In genomic region chr10:94562188-94562587, GRCm38 (mm10) we compare ENCODE assay signal across 9 mouse cellular contexts.
DNase-seq lines count a peak whose midpoint lies in the region; ATAC-seq and TF ChIP-seq lines count a peak whose summit lies in the region.
"Had no signal": no experiment of that assay in that cellular context is flagged by ENCODE, and none has a peak within 500 bp of the region (broad histone marks: within the 10 kb centered on the region; RNA-seq: fewer than 3 reads in every experiment).

No protein-coding gene starts in this region.

- H3K9ac ChIP-seq in liver, embryonic 12.5 days: no peak overlapping the region

- no peak for ATAC-seq in liver, embryonic 12.5 days

- peak; percentile 55 for TF ChIP-seq CTCF in bone marrow, adult 2 months (IDR thresholded peaks at IDR 0.05; ENCODE audit: control insufficient read depth, insufficient read depth, low read length)

- no peak overlapping the region for H3K27ac ChIP-seq in liver, embryonic 12.5 days
- H3K27ac ChIP-seq in bone marrow, adult 2 months (ENCODE audit: control insufficient read depth, insufficient read depth, low read depth, low read length, poor library complexity): no peak overlapping the region

- TF ChIP-seq POLR2A in bone marrow, adult 2 months (IDR thresholded peaks at IDR 0.05; ENCODE audit: borderline replicate concordance, control insufficient read depth, low read depth, low read length): no peak

- H3K36me3 ChIP-seq in liver, embryonic 12.5 days: no peaks in the 10 kb centered on the region
- no peaks in the 10 kb centered on the region for H3K36me3 ChIP-seq in splenic B cell, adult 2 months (ENCODE audit: control insufficient read depth, insufficient read depth, low read length, poor library complexity, severe bottlenecking)

- no peak overlapping the region for H3K4me2 ChIP-seq in liver, embryonic 12.5 days

- H3K27me3 ChIP-seq in liver, embryonic 12.5 days (replicated peaks): no peaks in the 10 kb centered on the region
- H3K27me3 ChIP-seq in splenic B cell, adult 2 months (ENCODE audit: control insufficient read depth, insufficient read depth, low read length, poor library complexity, severe bottlenecking): no peaks in the 10 kb centered on the region

- H3K4me3 ChIP-seq in liver, embryonic 12.5 days: no peak overlapping the region
- H3K4me3 ChIP-seq in bone marrow, adult 2 months (replicated peaks; ENCODE audit: control insufficient read depth, low read depth, low read length): no peak overlapping the region

- DNase-seq in cerebellum, postnatal 10 days: peak; percentile 67 to 71
- no peak for DNase-seq in cerebellum, adult 9-11 months
- DNase-seq in liver (peak; percentile 42), MN1 (ENCODE audit: low spot score) (no peak)
- peak; percentile 55 for DNase-seq in splenic B cell, adult 2 months (ENCODE audit: low read depth, low spot score)
- no peak for DNase-seq in yolk sac, embryonic 10.5 days (ENCODE audit: low spot score)

- WGBS in liver, embryonic 12.5 days (ENCODE audit: insufficient replicate concordance): 23% methylated on average over 1 of the region's 1 CpGs
- WGBS in bone marrow, adult 2 months: 19% methylated on average over 1 of the region's 1 CpGs

- no peaks in the 10 kb centered on the region for H3K9me3 ChIP-seq in liver, embryonic 12.5 days (replicated peaks)
- H3K9me3 ChIP-seq: G1E had no signal

- peaks cover 42% of the 10 kb centered on the region for H3K4me1 ChIP-seq in liver, embryonic 12.5 days
- no peaks in the 10 kb centered on the region for H3K4me1 ChIP-seq in bone marrow, adult 2 months (ENCODE audit: control insufficient read depth, insufficient read depth, low read length)

Comparison
In these comparisons a context has a peak if more than half of its experiments do, and no peak if none do; other contexts are left out.
1. DNase-seq: peak in cerebellum, postnatal 10 days (2 of 2), liver (single experiment) and splenic B cell, adult 2 months (single experiment); none in cerebellum, adult 9-11 months (single experiment), yolk sac, embryonic 10.5 days (single experiment) and MN1 (single experiment).